Mouse (Mus musculus) MEL (cell line): ENCODE data around the gene Xpo6. TPM values are rescaled to one million over a fixed set of nuclear protein-coding genes. Genes with fewer than 3 reads are reported as not detected.

Source experiments
- DNase-seq: peaks from one replicate; pipeline ENCODE4 v3.0.0; 2011; ENCODE audit warnings: low read depth, low spot score
- H3K27ac ChIP-seq: 2 replicates; pipeline ENCODE4 v1.5.1; 2012; ENCODE audit warnings: low read depth, mild to moderate bottlenecking, control low read depth, low read length, moderate library complexity; ENCODE audit not compliant: control insufficient read depth
- H3K27me3 ChIP-seq, 2 experiments: fragments of 150-350 bp in 1 of 2; sonication (generic) in 1 of 2; 2 replicates each; pipeline ENCODE4 v1.6.1; 2012; ENCODE audit warnings: low read length in 2 of 2, mild to moderate bottlenecking in 2 of 2, improper control_type of control experiment in 1 of 2, moderate library complexity in 1 of 2; ENCODE audit not compliant: insufficient read depth in 2 of 2, control insufficient read depth in 1 of 2
- H3K36me3 ChIP-seq, 2 experiments: 2 replicates each; pipeline ENCODE4 v1.6.1; 2012 to 2014; ENCODE audit warnings: low read length in 2 of 2, improper control_type of control experiment in 1 of 2, inconsistent platforms in 1 of 2, mild to moderate bottlenecking in 1 of 2; ENCODE audit not compliant: insufficient read depth in 2 of 2, control insufficient read depth in 1 of 2
- H3K4me1 ChIP-seq, 2 experiments: fragments of 150-350 bp in 1 of 2; sonication (generic) in 1 of 2; 2 replicates each; pipeline ENCODE4 v1.6.1; 2012; ENCODE audit warnings: low read length in 2 of 2, improper control_type of control experiment in 1 of 2, mild to moderate bottlenecking in 1 of 2; ENCODE audit not compliant: insufficient read depth in 2 of 2, control insufficient read depth in 1 of 2
- H3K4me3 ChIP-seq, 2 experiments: fragments of 150-350 bp in 1 of 2; sonication (generic) in 1 of 2; 2 replicates each; pipeline ENCODE4 v1.5.1; 2012; ENCODE audit warnings: low read depth in 2 of 2, low read length in 2 of 2, mild to moderate bottlenecking in 2 of 2, moderate library complexity in 2 of 2, control low read depth in 1 of 2, improper control_type of control experiment in 1 of 2; ENCODE audit not compliant: control insufficient read depth in 1 of 2, insufficient read depth in 1 of 2
- H3K79me2 ChIP-seq: 2 replicates; pipeline ENCODE4 v1.6.1; 2012; ENCODE audit warnings: mild to moderate bottlenecking, low read length, moderate library complexity; ENCODE audit not compliant: control insufficient read depth, poor library complexity, insufficient read depth
- H3K9ac ChIP-seq: 2 replicates; pipeline ENCODE4 v1.6.1; 2012; ENCODE audit warnings: low read depth, mild to moderate bottlenecking, control low read depth, low read length, moderate library complexity; ENCODE audit not compliant: control insufficient read depth, poor library complexity, severe bottlenecking
- H3K9me3 ChIP-seq: fragments of 150-350 bp; sonication (generic); replicated peaks from 2 replicates; pipeline ENCODE4 v1.6.1; 2012; ENCODE audit warnings: mild to moderate bottlenecking, low read length, improper control_type of control experiment, moderate library complexity; ENCODE audit not compliant: insufficient read depth
- CHD1 ChIP-seq: IDR thresholded peaks from 2 replicates; pipeline ENCODE4 v1.6.1; 2012; ENCODE audit warnings: low read depth, mild to moderate bottlenecking, inconsistent platforms, low read length, improper control_type of control experiment
- EP300 ChIP-seq, 2 experiments: IDR thresholded peaks; 2 replicates each; pipeline ENCODE4 v1.6.1; 2011; ENCODE audit warnings: improper control_type of control experiment in 2 of 2, low read length in 2 of 2, low read depth in 1 of 2, mild to moderate bottlenecking in 1 of 2
- ETS1 ChIP-seq: IDR thresholded peaks from 2 replicates; pipeline ENCODE4 v1.6.1; 2012; ENCODE audit warnings: low read depth, mild to moderate bottlenecking, inconsistent platforms, low read length, improper control_type of control experiment, moderate library complexity
- GATA1 ChIP-seq: IDR thresholded peaks from 2 replicates; pipeline ENCODE4 v1.6.1; 2011; ENCODE audit warnings: low read depth, low read length, improper control_type of control experiment
- JUND ChIP-seq: IDR thresholded peaks from 2 replicates; pipeline ENCODE4 v1.6.1; 2011; ENCODE audit warnings: low read depth, mild to moderate bottlenecking, improper control_type of control experiment, low read length
- MAX ChIP-seq: IDR thresholded peaks from 2 replicates; pipeline ENCODE4 v1.6.1; 2011; ENCODE audit warnings: low read length, improper control_type of control experiment
- MAZ ChIP-seq: IDR thresholded peaks from 2 replicates; pipeline ENCODE4 v1.6.1; 2012; ENCODE audit warnings: low read depth, mild to moderate bottlenecking, inconsistent platforms, low read length, improper control_type of control experiment
- MXI1 ChIP-seq: IDR thresholded peaks from 2 replicates; pipeline ENCODE4 v1.6.1; 2011; ENCODE audit warnings: mild to moderate bottlenecking, low read depth, low read length, improper control_type of control experiment
- MYB ChIP-seq: IDR thresholded peaks from 2 replicates; pipeline ENCODE4 v1.6.1; 2011; ENCODE audit warnings: mild to moderate bottlenecking, low read depth, low read length, improper control_type of control experiment
- NRF1 ChIP-seq: IDR thresholded peaks from 2 replicates; pipeline ENCODE4 v1.6.1; 2014; ENCODE audit warnings: low read depth, mild to moderate bottlenecking, inconsistent platforms, low read length, improper control_type of control experiment, moderate library complexity; ENCODE audit not compliant: poor library complexity, insufficient read depth, severe bottlenecking
- POLR2AphosphoS2 ChIP-seq: IDR thresholded peaks from 2 replicates; pipeline ENCODE4 v1.6.1; 2011; ENCODE audit warnings: low read length, improper control_type of control experiment
- POLR2AphosphoS5 ChIP-seq: IDR thresholded peaks from 2 replicates; pipeline ENCODE4 v1.6.1; 2012; ENCODE audit warnings: low read depth, borderline replicate concordance, mild to moderate bottlenecking, inconsistent platforms, low read length, moderate library complexity, mixed read lengths
- TBP ChIP-seq: IDR thresholded peaks from 2 replicates; pipeline ENCODE4 v1.8.0; 2011; ENCODE audit warnings: low read depth, low read length, improper control_type of control experiment
- TCF12 ChIP-seq: IDR thresholded peaks from 2 replicates; pipeline ENCODE4 v1.6.1; 2014; ENCODE audit warnings: low read depth, mild to moderate bottlenecking, inconsistent platforms, low read length, improper control_type of control experiment, moderate library complexity
- USF1 ChIP-seq: IDR thresholded peaks from 2 replicates; pipeline ENCODE4 v1.6.1; 2014; ENCODE audit warnings: low read depth, mild to moderate bottlenecking, inconsistent platforms, low read length, improper control_type of control experiment, moderate library complexity
- ZKSCAN1 ChIP-seq: IDR thresholded peaks from 2 replicates; pipeline ENCODE4 v1.6.1; 2012; ENCODE audit warnings: low read depth, mild to moderate bottlenecking, inconsistent platforms, low read length, improper control_type of control experiment, moderate library complexity
- ZNF384 ChIP-seq: IDR thresholded peaks from 2 replicates; pipeline ENCODE4 v1.6.1; 2012; ENCODE audit warnings: low read depth, mild to moderate bottlenecking, inconsistent platforms, low read length, improper control_type of control experiment
- polyA plus RNA-seq, 2 experiments: library from polyadenylated mRNA; stranded (reverse) in 1 of 2; unstranded in 1 of 2; fragments of >175 nt in 1 of 2; fragments of >200 nt in 1 of 2; gene quantifications; 2 replicates each; pipeline versions ENCODE4 v1.2.1 to v1.2.4; 2012; ENCODE audit warnings: low replicate concordance in 2 of 2, low read depth in 1 of 2; ENCODE audit not compliant: insufficient read length in 2 of 2, insufficient read depth in 1 of 2, missing spikeins in 1 of 2
- total RNA-seq: library from RNA; depleted of rRNA; stranded (reverse); fragments of 300-350 nt; gene quantifications from 2 replicates; pipeline ENCODE4 v1.2.3, GENCODE M21; 2012

The Xpo6 gene
- total and polyA plus RNA-seq, 3 experiments, result 89.3 to 365 (median 197) TPM

GRCm38 (mm10) chr7:126249146-126249545, 48.8 kb upstream of the Xpo6 start:
- H3K9ac ChIP-seq, result no peak overlapping the region
- no peaks in the 10 kb centered on the region for H3K9me3 ChIP-seq
- no peak overlapping the region for H3K27ac ChIP-seq
- peaks cover 0 to 2% of the 10 kb centered on the region in 2 experiments; a peak in 1 of 4 replicates for H3K36me3 ChIP-seq
- no peaks in the 10 kb centered on the region for H3K79me2 ChIP-seq
- H3K4me1 ChIP-seq, result peaks cover 0 to 3% of the 10 kb centered on the region in 2 experiments; a peak in 1 of 4 replicates
- peaks cover 0 to 9% of the 10 kb centered on the region in 2 experiments; a peak in 3 of 4 replicates for H3K27me3 ChIP-seq
- DNase-seq, result no peak
- TF ChIP-seq GATA1, result no peak
- TF ChIP-seq NRF1, result no peak
- TF ChIP-seq MYB, result no peak
- no peak overlapping the region for H3K4me3 ChIP-seq

GRCm38 (mm10) chr7:126248641-126249141, 48.4 kb upstream of the Xpo6 start:
- H3K27me3 ChIP-seq, result peaks cover 0 to 9% of the 10 kb centered on the region in 2 experiments; a peak in 3 of 4 replicates
- H3K27ac ChIP-seq, result no peak overlapping the region
- no peak overlapping the region for H3K4me3 ChIP-seq
- no peaks in the 10 kb centered on the region for H3K79me2 ChIP-seq
- no peaks in the 10 kb centered on the region for H3K9me3 ChIP-seq
- peaks cover 0 to 6% of the 10 kb centered on the region in 2 experiments; a peak in 2 of 4 replicates for H3K36me3 ChIP-seq
- no peak for TF ChIP-seq EP300 (IDR thresholded peaks at IDR 0.05; ENCODE audit: low read depth in 1 of 2, low read length in 2 of 2)
- TF ChIP-seq TBP, result no peak
- no peak for TF ChIP-seq ZKSCAN1
- TF ChIP-seq POLR2AphosphoS5, result no peak
- TF ChIP-seq JUND, result no peak
- TF ChIP-seq TCF12, result no peak
- TF ChIP-seq ETS1, result no peak
- no peak for TF ChIP-seq POLR2AphosphoS2
- no peak for TF ChIP-seq CHD1
- TF ChIP-seq MXI1, result no peak
- no peak for TF ChIP-seq MAZ
- TF ChIP-seq ZNF384, result no peak
- no peak for TF ChIP-seq USF1
- no peak for TF ChIP-seq MAX
- H3K9ac ChIP-seq, result no peak overlapping the region
- no peak for DNase-seq
- peaks cover 0 to 8% of the 10 kb centered on the region in 2 experiments; a peak in 1 of 4 replicates for H3K4me1 ChIP-seq
